ENCODE assay signal across 8 mouse cellular contexts in genomic region chr5:96375391-96375831, GRCm38 (mm10). TPM values are rescaled to one million over a fixed set of nuclear protein-coding genes. Genes with fewer than 3 reads are reported as not detected.
DNase-seq lines count a peak whose midpoint lies in the region; ATAC-seq lines count a peak whose summit lies in the region.

No protein-coding gene starts in this region.

- H3K9ac ChIP-seq in embryonic facial prominence, embryonic 14.5 days (ENCODE audit: low read depth, low read length), result peak overlapping the region; percentile 69
- H3K9ac ChIP-seq in neural tube, embryonic 13.5 days, result peak overlapping the region; percentile 73

- peak overlapping the region; percentile 78 for H3K4me2 ChIP-seq in embryonic facial prominence, embryonic 14.5 days (ENCODE audit: low read depth, low read length)
- peak overlapping the region; percentile 81 for H3K4me2 ChIP-seq in neural tube, embryonic 13.5 days

- H3K4me3 ChIP-seq in embryonic facial prominence, embryonic 14.5 days (ENCODE audit: low read depth, low read length), result peak overlapping the region; percentile 69
- peak overlapping the region; percentile 63 for H3K4me3 ChIP-seq in neural tube, embryonic 13.5 days

- H3K27me3 ChIP-seq in embryonic facial prominence, embryonic 14.5 days (replicated peaks; ENCODE audit: control insufficient read depth, insufficient read depth, low read length), result no peaks in the 10 kb centered on the region
- H3K27me3 ChIP-seq in neural tube, embryonic 13.5 days, result peaks cover 19% of the 10 kb centered on the region

- WGBS in embryonic facial prominence, embryonic 14.5 days, result 0% methylated on average over 5 of the region's 17 CpGs
- 0% methylated on average over 12 of the region's 17 CpGs for WGBS in neural tube, embryonic 13.5 days

- no peak for ATAC-seq in embryonic facial prominence, embryonic 14.5 days (ENCODE audit: low read depth)
- no peak for ATAC-seq in neural tube, embryonic 13.5 days (ENCODE audit: low read depth)

- H3K4me1 ChIP-seq in embryonic facial prominence, embryonic 14.5 days (ENCODE audit: control insufficient read depth, insufficient read depth, low read length), result peaks cover 4% of the 10 kb centered on the region
- H3K4me1 ChIP-seq in neural tube, embryonic 13.5 days (replicated peaks), result peaks cover 25% of the 10 kb centered on the region

- H3K9me3 ChIP-seq in embryonic facial prominence, embryonic 14.5 days (ENCODE audit: control insufficient read depth, low read length), result no peaks in the 10 kb centered on the region
- H3K9me3 ChIP-seq in neural tube, embryonic 13.5 days, result no peaks in the 10 kb centered on the region

- DNase-seq in kidney, adult 18-20 months, result peak; percentile 8
- DNase-seq in kidney, postnatal 14 days, result no peak
- no peak for DNase-seq in embryonic facial prominence, embryonic 14.5 days (ENCODE audit: low spot score)
- DNase-seq in kidney, postnatal 10 days, result peak; percentile 16
- DNase-seq in cerebellum, adult 8-10 months, result no peak
- no peak for DNase-seq in left cerebral cortex, adult 8-10 months (ENCODE audit: low spot score in 2 of 2)
- no peak for DNase-seq in thymus, postnatal 0 days (ENCODE audit: low spot score)

- H3K36me3 ChIP-seq in embryonic facial prominence, embryonic 14.5 days (ENCODE audit: control insufficient read depth, insufficient read depth, low read length), result no peaks in the 10 kb centered on the region
- H3K36me3 ChIP-seq in neural tube, embryonic 13.5 days, result no peaks in the 10 kb centered on the region

- no peak overlapping the region for H3K27ac ChIP-seq in embryonic facial prominence, embryonic 14.5 days (replicated peaks; ENCODE audit: low read depth, low read length)
- no peak overlapping the region for H3K27ac ChIP-seq in neural tube, embryonic 13.5 days (replicated peaks)

RNA-seq across cellular contexts. Expression of gene Fras1, which starts 1.7 kb away (rescaled TPM):
- 19.2 and 22.0 TPM in 2 replicates for polyA plus RNA-seq in embryonic facial prominence, embryonic 14.5 days (2014; fragmentation: Nextera tagmentation; extraction: Ambion mirVana)
- polyA plus RNA-seq in neural tube, embryonic 13.5 days (2015; fragmentation: Nextera tagmentation; extraction: Ambion mirVana), result 2.3 and 3.3 TPM in 2 replicates
- 10 to 100 TPM; 19.8 to 24.6 (median 23.4) TPM for total RNA-seq in left cerebral cortex, adult 8-10 months (2022)
- 0.87 and 1.2 TPM in 2 replicates for polyA plus RNA-seq in thymus, postnatal 0 days (2015; fragmentation: Nextera tagmentation; extraction: Ambion mirVana)

Comparison
In these comparisons a context has a peak if more than half of its experiments do, and no peak if none do; other contexts are left out.
1. DNase-seq: peak in kidney, adult 18-20 months (single experiment) and kidney, postnatal 10 days (single experiment); none in kidney, postnatal 14 days (single experiment), embryonic facial prominence, embryonic 14.5 days (single experiment), cerebellum, adult 8-10 months (single experiment), left cerebral cortex, adult 8-10 months (0 of 2) and thymus, postnatal 0 days (single experiment).